Mouse (Mus musculus) lung, embryonic 14.5 days (tissue): ENCODE measurements around the gene Gpr142. TPM values are rescaled to one million over a fixed set of nuclear protein-coding genes. Genes with fewer than 3 reads are reported as not detected.

ENCODE experiments used
- ATAC-seq: fragments of 200-750 bp; cut with Nextera tagmentation; 2 replicates; pipeline ENCODE4 v1.8.0; 2017; ENCODE audit warnings: mild to moderate bottlenecking, moderate TSS enrichment, moderate library complexity; ENCODE audit not compliant: insufficient read depth
- DNase-seq: peaks from one replicate; pipeline ENCODE4 v3.0.0-alpha.2; 2015
- H3K27ac ChIP-seq: fragments of 300-500 bp; sonication (generic); 2 replicates; pipeline ENCODE4 v1.5.1; 2014; ENCODE audit warnings: low read depth, mild to moderate bottlenecking, moderate library complexity
- H3K27me3 ChIP-seq: fragments of 300-500 bp; sonication (generic); 2 replicates; pipeline ENCODE4 v1.6.1; 2014; ENCODE audit warnings: low read length, control low read depth; ENCODE audit not compliant: insufficient read depth
- H3K36me3 ChIP-seq: fragments of 300-500 bp; sonication (generic); 2 replicates; pipeline ENCODE4 v1.6.1; 2014; ENCODE audit warnings: control low read depth; ENCODE audit not compliant: insufficient read depth
- H3K4me1 ChIP-seq: fragments of 300-500 bp; sonication (generic); 2 replicates; pipeline ENCODE4 v1.6.1; 2014; ENCODE audit warnings: antibody characterized with exemption, control low read depth; ENCODE audit not compliant: insufficient read depth
- H3K4me2 ChIP-seq: fragments of 300-500 bp; sonication (generic); 2 replicates; pipeline ENCODE4 v1.6.1; 2014; ENCODE audit warnings: mild to moderate bottlenecking
- H3K4me3 ChIP-seq: fragments of 300-500 bp; sonication (generic); 2 replicates; pipeline ENCODE4 v1.5.1; 2014; ENCODE audit warnings: low read depth, low read length
- H3K9ac ChIP-seq: fragments of 300-500 bp; sonication (generic); 2 replicates; pipeline ENCODE4 v1.6.1; 2014
- H3K9me3 ChIP-seq: fragments of 300-500 bp; sonication (generic); 2 replicates; pipeline ENCODE4 v1.6.1; 2016; ENCODE audit warnings: low read depth, low read length, control low read depth
- CTCF ChIP-seq: IDR thresholded peaks from 2 replicates; pipeline ENCODE4 v1.5.1; 2016; ENCODE audit warnings: antibody characterized with exemption, low read depth
- WGBS: fragments of 180-500 bp; shearing (Covaris S2); extraction: QIAGEN DNeasy Blood & Tissue Kit; methylation state at CpG from one replicate; pipeline ENCODE4 v1.1.7; 2014; 5-methylcytosine and 5-hydroxymethylcytosine counted together
- polyA plus RNA-seq: library from polyadenylated mRNA; unstranded; fragments of >200 nt; fragmentation: Nextera tagmentation; extraction: Ambion mirVana; gene quantifications from 2 replicates; pipeline ENCODE4 v1.2.1, GENCODE M21; 2014

The Gpr142 gene
- polyA plus RNA-seq, 1 experiment from 2014 or later: not detected

GRCm38 (mm10) chr11:114801906-114802305 is 3.2 kb downstream of the Gpr142 start:
- ATAC-seq: no peak
- Histone ChIP-seq H3K4me2 (no peak overlapping the region), H3K36me3 (no peaks in the 10 kb centered on the region), H3K9me3 (no peaks in the 10 kb centered on the region), H3K27me3 (no peaks in the 10 kb centered on the region), H3K27ac (no peak overlapping the region), H3K4me1 (no peaks in the 10 kb centered on the region; the same call in 1 of the 2 replicates), H3K4me3 (no peak overlapping the region), H3K9ac (no peak overlapping the region)
- 85% methylated on average over 1 of the region's 1 CpGs for WGBS
- no peak for TF ChIP-seq CTCF
- no peak for DNase-seq

- H3K27me3 ChIP-seq: no peaks in the 10 kb centered on the region
- ATAC-seq (no peak), DNase-seq (no peak)
- H3K4me3 ChIP-seq: no peak overlapping the region
- 0 out of 2 replicates have a peak overlapping the region, but pooled peaks have one; percentile 12 for H3K27ac ChIP-seq
- H3K9me3 ChIP-seq: no peaks in the 10 kb centered on the region
- peak overlapping the region; percentile 20 for H3K4me2 ChIP-seq
- no peaks in the 10 kb centered on the region for H3K36me3 ChIP-seq
- TF ChIP-seq CTCF: no peak
- no peak overlapping the region for H3K9ac ChIP-seq
- WGBS: 37% methylated on average over 15 of the region's 15 CpGs
- H3K4me1 ChIP-seq: no peaks in the 10 kb centered on the region; the same call in 1 of the 2 replicates
Measured at GRCm38 (mm10) chr11:114802540-114803267, 4.0 kb downstream of the Gpr142 start.

DNA sequence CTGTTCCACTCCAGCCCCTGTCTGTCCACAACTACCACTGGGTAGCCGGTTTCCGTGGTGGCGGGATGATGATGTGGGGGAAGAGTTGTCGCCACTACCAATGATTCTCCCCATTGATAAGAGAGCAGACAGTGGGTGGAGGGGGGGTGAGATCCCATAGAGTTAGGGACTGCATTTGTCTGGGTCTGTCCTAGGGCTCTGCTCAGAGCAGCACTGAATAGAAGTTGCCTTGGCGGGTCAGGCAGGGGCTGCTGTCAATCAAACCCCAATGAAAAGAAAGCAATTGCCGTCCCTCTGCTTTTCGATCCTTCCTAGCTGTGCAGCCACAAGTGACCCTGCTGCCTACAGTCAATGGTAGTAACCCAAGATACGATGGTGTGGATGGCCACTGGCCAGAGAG is 5.3 kb downstream of the Gpr142 start:
- DNase-seq: no peak
- H3K27me3 ChIP-seq: no peaks in the 10 kb centered on the region
- no peaks in the 10 kb centered on the region; the same call in 1 of the 2 replicates for H3K4me1 ChIP-seq
- H3K27ac ChIP-seq: no peak overlapping the region
- H3K36me3 ChIP-seq: no peaks in the 10 kb centered on the region
- no peak for TF ChIP-seq CTCF
- H3K9ac ChIP-seq: no peak overlapping the region
- H3K4me2 ChIP-seq: no peak overlapping the region
- 46% methylated on average over 8 of the region's 8 CpGs for WGBS
- H3K9me3 ChIP-seq: no peaks in the 10 kb centered on the region
- no peak overlapping the region for H3K4me3 ChIP-seq
- no peak for ATAC-seq

GRCm38 (mm10) chr11:114807025-114807424 is 8.3 kb downstream of the Gpr142 start:
- no peaks in the 10 kb centered on the region for H3K36me3 ChIP-seq
- H3K9ac ChIP-seq: no peak overlapping the region
- no peaks in the 10 kb centered on the region for H3K9me3 ChIP-seq
- H3K4me2 ChIP-seq: no peak overlapping the region
- H3K4me1 ChIP-seq: no peaks in the 10 kb centered on the region; the same call in 1 of the 2 replicates
- H3K27me3 ChIP-seq: no peaks in the 10 kb centered on the region
- WGBS: 63% methylated on average over 2 of the region's 2 CpGs
- no peak for ATAC-seq
- H3K4me3 ChIP-seq: no peak overlapping the region
- no peak overlapping the region for H3K27ac ChIP-seq
- DNase-seq: no peak
- TF ChIP-seq CTCF: no peak

GRCm38 (mm10) chr11:114807686-114808427 is 9.1 kb downstream of the Gpr142 start:
- Histone ChIP-seq H3K36me3 (no peaks in the 10 kb centered on the region), H3K4me3 (no peak overlapping the region), H3K4me1 (no peaks in the 10 kb centered on the region; the same call in 1 of the 2 replicates), H3K27me3 (no peaks in the 10 kb centered on the region), H3K4me2 (no peak overlapping the region), H3K27ac (no peak overlapping the region), H3K9ac (no peak overlapping the region), H3K9me3 (no peaks in the 10 kb centered on the region)
- WGBS: 23% methylated on average over 14 of the region's 14 CpGs
- no peak for TF ChIP-seq CTCF
- DNase-seq (peak; percentile 46), ATAC-seq (peak; percentile 40; the same call in 1 of the 2 replicates)

- 69% methylated on average over 1 of the region's 1 CpGs for WGBS
- no peaks in the 10 kb centered on the region for H3K27me3 ChIP-seq
- no peak overlapping the region for H3K4me2 ChIP-seq
- no peak overlapping the region for H3K4me3 ChIP-seq
- no peaks in the 10 kb centered on the region; the same call in 1 of the 2 replicates for H3K4me1 ChIP-seq
- no peaks in the 10 kb centered on the region for H3K36me3 ChIP-seq
- peak; percentile 30 for TF ChIP-seq CTCF
- H3K9me3 ChIP-seq: no peaks in the 10 kb centered on the region
- peak; percentile 31 for DNase-seq
- H3K9ac ChIP-seq: no peak overlapping the region
- H3K27ac ChIP-seq: no peak overlapping the region
- no peak for ATAC-seq
Measured at GRCm38 (mm10) chr11:114809371-114809770, 10.6 kb downstream of the Gpr142 start.

DNA sequence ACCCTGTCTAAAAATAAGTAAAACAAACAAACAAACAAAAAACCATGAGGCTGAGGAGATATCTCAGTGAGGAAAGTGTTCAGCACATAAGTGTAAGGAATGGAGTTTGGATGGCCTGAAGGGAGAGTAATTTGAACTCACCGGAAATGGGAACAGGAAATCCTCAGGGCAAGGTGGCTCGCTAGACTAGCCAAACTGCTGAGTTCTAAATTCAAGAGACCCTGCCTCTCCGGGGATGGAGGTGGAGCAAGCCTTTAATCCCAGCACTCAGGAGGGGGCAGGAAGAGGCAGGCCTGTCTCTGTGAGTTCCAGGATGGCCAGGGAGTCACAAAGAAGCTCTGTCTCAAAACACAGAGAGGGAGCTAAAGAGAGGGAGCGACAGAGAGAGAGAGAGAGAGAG is 11.6 kb downstream of the Gpr142 start:
- DNase-seq (peak; percentile 38), ATAC-seq (no peak)
- no peaks in the 10 kb centered on the region for H3K9me3 ChIP-seq
- no peak for TF ChIP-seq CTCF
- H3K4me2 ChIP-seq: no peak overlapping the region
- no peaks in the 10 kb centered on the region for H3K36me3 ChIP-seq
- H3K9ac ChIP-seq: no peak overlapping the region
- H3K27ac ChIP-seq: no peak overlapping the region
- whole genome bisulfite sequencing: 23% methylated on average over 4 of the region's 4 CpGs
- H3K27me3 ChIP-seq: no peaks in the 10 kb centered on the region
- H3K4me3 ChIP-seq: no peak overlapping the region
- H3K4me1 ChIP-seq: no peaks in the 10 kb centered on the region; the same call in 1 of the 2 replicates
